Mouse (Mus musculus) embryonic facial prominence, embryonic 14.5 days (tissue): ENCODE data around the gene Mdga2. TPM values are rescaled to one million over a fixed set of nuclear protein-coding genes. Genes with fewer than 3 reads are reported as not detected.

Experiments
- ATAC-seq: fragments of 200-750 bp; cut with Nextera tagmentation; 2 replicates; pipeline ENCODE4 v1.8.0; 2017; ENCODE audit warnings: low read depth, moderate number of reproducible peaks, moderate TSS enrichment
- DNase-seq: peaks from one replicate; pipeline ENCODE4 v3.0.0-alpha.2; 2015; ENCODE audit warnings: low spot score
- H3K27ac ChIP-seq: fragments of 300-500 bp; sonication (generic); replicated peaks from 2 replicates; pipeline ENCODE4 v1.5.1; 2014; ENCODE audit warnings: low read depth, mild to moderate bottlenecking, low read length, moderate library complexity
- H3K27me3 ChIP-seq: fragments of 300-500 bp; sonication (generic); replicated peaks from 2 replicates; pipeline ENCODE4 v1.6.1; 2014; ENCODE audit warnings: low read length; ENCODE audit not compliant: control insufficient read depth, insufficient read depth
- H3K36me3 ChIP-seq: fragments of 300-500 bp; sonication (generic); 2 replicates; pipeline ENCODE4 v1.6.1; 2014; ENCODE audit warnings: low read length, mixed read lengths; ENCODE audit not compliant: control insufficient read depth, insufficient read depth
- H3K4me1 ChIP-seq: fragments of 300-500 bp; sonication (generic); 2 replicates; pipeline ENCODE4 v1.6.1; 2014; ENCODE audit warnings: antibody characterized with exemption, low read length; ENCODE audit not compliant: control insufficient read depth, insufficient read depth
- H3K4me2 ChIP-seq: fragments of 300-500 bp; sonication (generic); 2 replicates; pipeline ENCODE4 v1.6.1; 2014; ENCODE audit warnings: low read depth, mild to moderate bottlenecking, low read length, moderate library complexity, mixed read lengths
- H3K4me3 ChIP-seq: fragments of 300-500 bp; sonication (generic); 2 replicates; pipeline ENCODE4 v1.5.1; 2014; ENCODE audit warnings: low read depth, mild to moderate bottlenecking, low read length
- H3K9ac ChIP-seq: fragments of 300-500 bp; sonication (generic); 2 replicates; pipeline ENCODE4 v1.6.1; 2014; ENCODE audit warnings: low read depth, mild to moderate bottlenecking, low read length, moderate library complexity, mixed read lengths
- H3K9me3 ChIP-seq: fragments of 300-500 bp; sonication (generic); 2 replicates; pipeline ENCODE4 v1.6.1; 2016; ENCODE audit warnings: low read length; ENCODE audit not compliant: control insufficient read depth
- WGBS: fragments of 180-500 bp; shearing (Covaris S2); extraction: QIAGEN DNeasy Blood & Tissue Kit; methylation state at CpG from one replicate; pipeline ENCODE4 v1.1.7; 2014; 5-methylcytosine and 5-hydroxymethylcytosine counted together
- polyA plus RNA-seq: library from polyadenylated mRNA; unstranded; fragments of >200 nt; fragmentation: Nextera tagmentation; extraction: Ambion mirVana; gene quantifications from 2 replicates; pipeline ENCODE4 v1.2.1, GENCODE M21; 2014

Gene Mdga2
- polyA plus RNA-seq, result 3.0 and 3.6 TPM in 2 replicates

GRCm38 (mm10) chr12:67222221-67223025 is at the start of gene Mdga2:
Gene Mdga2, minus strand, starts transcription at chr12:67222549.
- peaks cover 31% of the 10 kb centered on the region for H3K27me3 ChIP-seq

GRCm38 (mm10) chr12:67267409-67267808 is 45.1 kb upstream of the Mdga2 start:
- Histone ChIP-seq H3K27me3 (no peaks in the 10 kb centered on the region), H3K4me1 (no peaks in the 10 kb centered on the region), H3K36me3 (no peaks in the 10 kb centered on the region), H3K9ac (no peak overlapping the region), H3K9me3 (no peaks in the 10 kb centered on the region), H3K4me2 (no peak overlapping the region), H3K4me3 (no peak overlapping the region), H3K27ac (no peak overlapping the region)
- peak; percentile 80 for DNase-seq
- ATAC-seq, result no peak
- 73% methylated on average over 1 of the region's 1 CpGs for WGBS

More at GRCm38 (mm10) chr12:67222221-67223025, at the start of gene Mdga2:
- ATAC-seq (peak; percentile 72), DNase-seq (peak; percentile 53)
- H3K36me3 ChIP-seq, result no peaks in the 10 kb centered on the region
- no peaks in the 10 kb centered on the region for H3K9me3 ChIP-seq
- H3K4me1 ChIP-seq, result 0 out of 2 replicates have a peak, but pooled peaks cover 4% of the 10 kb centered on the region
- under 1% methylated on average over 34 of the region's 61 CpGs for WGBS
- peak within 1 kb of the TSS; percentile 98 for H3K4me2 ChIP-seq
- H3K27ac ChIP-seq, result no peak within 1 kb of the TSS
- peak within 1 kb of the TSS; percentile 67 for H3K4me3 ChIP-seq
- peak within 1 kb of the TSS; percentile 67 for H3K9ac ChIP-seq

DNA sequence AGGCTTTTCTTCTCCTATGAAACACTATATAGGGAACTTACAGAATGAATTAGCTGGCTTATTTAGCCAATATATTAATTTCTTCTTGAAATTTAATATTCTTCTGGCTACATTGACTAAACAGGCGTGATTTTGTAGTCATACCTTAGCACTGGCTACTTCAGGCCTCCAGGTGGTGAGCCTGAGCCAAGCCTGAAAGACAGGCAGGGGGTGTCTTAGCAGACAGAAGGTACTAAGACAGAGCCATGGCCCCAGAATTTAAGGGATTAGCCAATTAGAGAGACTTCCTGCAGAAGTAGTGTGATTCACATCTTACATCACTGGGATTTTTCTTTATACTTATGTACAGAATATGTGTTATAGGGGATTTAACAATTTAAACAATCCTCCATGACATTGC is 1.2 kb upstream of the Mdga2 start:
- no peak overlapping the region for H3K27ac ChIP-seq
- 43% methylated on average over 1 of the region's 1 CpGs for WGBS
- H3K9me3 ChIP-seq, result no peaks in the 10 kb centered on the region
- H3K27me3 ChIP-seq, result peaks cover 31% of the 10 kb centered on the region
- H3K4me3 ChIP-seq, result no peak overlapping the region
- no peak overlapping the region for H3K9ac ChIP-seq
- DNase-seq, result no peak
- H3K4me1 ChIP-seq, result 0 out of 2 replicates have a peak, but pooled peaks cover 4% of the 10 kb centered on the region
- H3K36me3 ChIP-seq, result no peaks in the 10 kb centered on the region
- no peak for ATAC-seq
- no peak overlapping the region for H3K4me2 ChIP-seq

DNA sequence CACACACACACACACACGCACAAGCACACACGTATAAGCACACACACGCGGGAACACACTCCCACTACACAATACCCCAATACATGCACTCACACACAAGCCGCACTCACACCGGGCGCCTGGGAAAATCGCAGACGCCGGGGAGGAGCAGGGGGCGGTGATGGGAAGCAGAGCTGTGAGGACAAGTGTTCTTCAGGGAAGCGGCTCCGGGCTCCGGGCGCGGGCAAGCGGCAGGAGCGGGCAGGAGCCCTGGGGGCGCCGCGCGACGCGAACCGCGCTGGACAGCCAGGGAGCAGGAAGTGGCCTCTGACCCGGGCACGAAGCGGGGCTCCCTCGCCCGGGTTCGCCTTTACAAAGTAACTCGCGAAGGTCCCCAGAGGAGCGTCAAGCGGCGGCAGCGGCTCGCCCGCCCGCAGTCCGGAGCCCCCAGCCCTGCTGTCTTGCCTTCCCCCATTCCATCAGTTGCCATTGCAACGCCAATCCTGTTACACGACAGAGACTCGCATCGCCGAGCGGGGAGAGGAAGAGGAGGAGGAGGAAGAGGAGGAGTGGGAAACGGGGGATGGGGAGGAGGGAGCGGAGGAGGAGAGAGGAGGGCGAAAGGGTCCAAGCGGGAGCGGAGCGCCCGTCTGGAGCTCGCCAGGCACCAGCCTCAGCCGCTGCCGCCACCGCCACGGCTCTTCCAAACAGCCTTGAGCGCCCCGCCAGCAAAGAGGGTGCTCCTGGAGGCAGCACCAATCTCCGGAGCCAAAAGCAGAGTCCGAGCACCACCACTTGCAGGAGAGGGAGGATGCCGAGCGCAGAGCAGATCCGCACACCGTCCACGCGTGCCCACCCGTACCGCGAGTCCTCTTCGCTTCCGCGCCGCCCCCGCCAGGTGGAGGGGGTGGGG is 774 bp downstream of the Mdga2 start:
- 1% methylated on average over 39 of the region's 78 CpGs for WGBS
- DNase-seq, result peak; percentile 57

DNA sequence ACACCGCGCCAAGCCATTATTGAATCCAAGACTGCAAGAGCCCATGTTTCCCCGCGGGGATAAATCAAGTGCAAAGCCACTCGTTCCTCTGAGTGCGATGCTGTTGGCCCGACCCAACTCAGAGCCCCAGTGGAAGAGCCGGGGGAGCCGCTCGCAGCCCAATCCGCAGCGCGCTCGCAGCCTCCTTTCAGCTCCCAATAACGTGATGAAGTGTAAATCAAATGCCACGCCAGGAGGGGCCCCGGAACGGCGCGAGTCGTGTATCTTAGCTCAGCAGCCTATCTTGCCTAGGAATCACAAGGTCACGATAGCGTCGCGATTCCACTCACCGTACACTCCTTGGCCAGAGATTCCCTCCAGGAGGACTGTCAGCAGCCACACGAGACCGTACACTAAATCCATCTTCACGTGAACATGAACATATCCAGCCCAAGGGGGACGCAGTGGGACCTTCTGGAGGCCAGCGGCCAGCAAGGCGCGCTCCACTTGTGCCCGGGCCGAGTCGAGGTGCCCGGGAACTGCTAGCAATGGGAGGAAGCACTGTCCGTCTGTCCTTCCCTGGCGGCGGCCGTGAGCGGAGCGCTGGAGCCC is 1.6 kb downstream of the Mdga2 start:
- ATAC-seq, result peak; percentile 39
- Histone ChIP-seq H3K36me3 (no peaks in the 10 kb centered on the region), H3K27me3 (peaks cover 31% of the 10 kb centered on the region)

More for the DNA sequence above, 774 bp downstream of the Mdga2 start:
- Histone ChIP-seq H3K4me1 (0 out of 2 replicates have a peak, but pooled peaks cover 4% of the 10 kb centered on the region), H3K27me3 (peaks cover 31% of the 10 kb centered on the region), H3K4me2 (peak overlapping the region; percentile 98), H3K36me3 (no peaks in the 10 kb centered on the region), H3K9ac (peak overlapping the region; percentile 67), H3K9me3 (no peaks in the 10 kb centered on the region), H3K4me3 (peak overlapping the region; percentile 67), H3K27ac (no peak overlapping the region)
- peak; percentile 64 for ATAC-seq

GRCm38 (mm10) chr12:67220041-67220440 is 2.3 kb downstream of the Mdga2 start:
- 3% methylated on average over 6 of the region's 6 CpGs for WGBS
- ATAC-seq, result no peak
- Histone ChIP-seq H3K4me2 (peak overlapping the region; percentile 98), H3K4me1 (0 out of 2 replicates have a peak, but pooled peaks cover 4% of the 10 kb centered on the region), H3K4me3 (peak overlapping the region; percentile 67), H3K36me3 (no peaks in the 10 kb centered on the region), H3K27me3 (peaks cover 31% of the 10 kb centered on the region), H3K9ac (no peak overlapping the region), H3K9me3 (no peaks in the 10 kb centered on the region), H3K27ac (no peak overlapping the region)
- no peak for DNase-seq

More for the DNA sequence above, 1.6 kb downstream of the Mdga2 start:
- H3K4me1 ChIP-seq, result 0 out of 2 replicates have a peak, but pooled peaks cover 4% of the 10 kb centered on the region
- no peak overlapping the region for H3K27ac ChIP-seq
- 0% methylated on average over 35 of the region's 43 CpGs for WGBS
- DNase-seq, result peak; percentile 62
- peak overlapping the region; percentile 98 for H3K4me2 ChIP-seq
- peak overlapping the region; percentile 67 for H3K9ac ChIP-seq
- H3K4me3 ChIP-seq, result peak overlapping the region; percentile 67
- no peaks in the 10 kb centered on the region for H3K9me3 ChIP-seq

DNA sequence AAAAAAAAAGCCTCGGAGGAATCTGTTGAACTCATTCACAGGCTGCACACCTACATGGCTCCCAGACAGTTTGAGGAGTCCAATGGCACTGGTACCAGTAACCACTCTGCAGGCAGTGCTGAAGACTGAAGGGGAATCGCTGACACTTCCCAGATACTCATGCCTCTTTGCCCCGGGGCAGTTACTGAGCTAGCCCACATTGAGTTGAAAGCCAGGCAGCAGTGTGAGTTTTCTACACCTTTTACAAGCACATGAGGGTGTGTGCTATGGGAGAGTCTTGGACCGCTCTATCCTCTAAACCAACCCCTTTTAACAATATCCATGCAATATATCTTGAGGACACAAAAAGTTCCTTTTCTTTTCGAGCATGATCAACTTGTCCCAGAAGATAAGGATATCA is 2.8 kb downstream of the Mdga2 start:
- peaks cover 31% of the 10 kb centered on the region for H3K27me3 ChIP-seq
- H3K9me3 ChIP-seq, result no peaks in the 10 kb centered on the region
- ATAC-seq, result no peak
- 0 out of 2 replicates have a peak, but pooled peaks cover 4% of the 10 kb centered on the region for H3K4me1 ChIP-seq
- H3K9ac ChIP-seq, result no peak overlapping the region
- peak overlapping the region; percentile 67 for H3K4me3 ChIP-seq
- no peaks in the 10 kb centered on the region for H3K36me3 ChIP-seq
- 25% methylated on average over 5 of the region's 5 CpGs for WGBS
- peak overlapping the region; percentile 98 for H3K4me2 ChIP-seq
- no peak overlapping the region for H3K27ac ChIP-seq
- DNase-seq, result no peak

DNA sequence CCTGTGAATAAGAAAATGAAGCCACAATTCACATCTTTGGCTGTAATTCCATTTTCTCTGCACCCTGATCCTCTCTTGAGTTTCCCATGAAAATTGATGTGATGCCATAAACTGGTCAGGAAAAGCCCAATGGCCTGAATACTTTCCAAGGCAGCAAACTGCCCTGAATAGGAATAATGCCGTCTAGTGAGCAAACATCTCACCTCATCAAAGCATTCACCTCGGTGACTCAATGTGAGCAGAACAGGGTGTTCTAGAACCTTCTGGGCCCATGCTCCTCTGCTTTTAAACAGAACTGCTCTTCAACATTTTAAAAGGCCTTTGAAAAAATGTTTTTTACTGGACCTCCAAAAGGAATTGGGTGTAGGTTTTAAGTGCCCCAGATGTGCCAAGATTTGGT is 9.5 kb downstream of the Mdga2 start:
- no peak overlapping the region for H3K27ac ChIP-seq
- WGBS, result 69% methylated on average over 2 of the region's 2 CpGs

More for the DNA sequence above, 9.5 kb downstream of the Mdga2 start:
- H3K36me3 ChIP-seq, result no peaks in the 10 kb centered on the region
- no peak for DNase-seq
- ATAC-seq, result no peak
- no peak overlapping the region for H3K4me3 ChIP-seq
- H3K4me1 ChIP-seq, result no peaks in the 10 kb centered on the region
- no peak overlapping the region for H3K9ac ChIP-seq
- no peaks in the 10 kb centered on the region for H3K27me3 ChIP-seq
- H3K4me2 ChIP-seq, result no peak overlapping the region
- H3K9me3 ChIP-seq, result no peaks in the 10 kb centered on the region
